Mouse (Mus musculus): ENCODE data around the gene Bckdhb.

GRCm38 (mm10) chr9:83940016-83940415 lies 15.1 kb downstream of the Bckdhb start:
- TF ChIP-seq POLR2A (IDR thresholded peaks at IDR 0.05; ENCODE audit: borderline replicate concordance, extremely low read depth, insufficient read depth, insufficient read length, poor library complexity, severe bottlenecking) (no peak), CTCF (IDR thresholded peaks at IDR 0.05; ENCODE audit: borderline replicate concordance, extremely low read depth, insufficient read depth, insufficient read length) (no peak)
